Mouse (Mus musculus) subcutaneous adipose tissue, adult 2 months (tissue): ENCODE measurements around the gene Pgap3. TPM values are rescaled to one million over a fixed set of nuclear protein-coding genes. Genes with fewer than 3 reads are reported as not detected.

Experiments
- polyA plus RNA-seq: library from polyadenylated mRNA; depleted of rRNA; stranded (reverse); fragments of >200 nt; gene quantifications from 2 replicates; pipeline ENCODE4 v1.2.3, GENCODE M21; 2012; ENCODE audit warnings: low replicate concordance; rRNA removed

Gene Pgap3
- polyA plus RNA-seq = 8.2 and 20.1 TPM in 2 replicates

DNA sequence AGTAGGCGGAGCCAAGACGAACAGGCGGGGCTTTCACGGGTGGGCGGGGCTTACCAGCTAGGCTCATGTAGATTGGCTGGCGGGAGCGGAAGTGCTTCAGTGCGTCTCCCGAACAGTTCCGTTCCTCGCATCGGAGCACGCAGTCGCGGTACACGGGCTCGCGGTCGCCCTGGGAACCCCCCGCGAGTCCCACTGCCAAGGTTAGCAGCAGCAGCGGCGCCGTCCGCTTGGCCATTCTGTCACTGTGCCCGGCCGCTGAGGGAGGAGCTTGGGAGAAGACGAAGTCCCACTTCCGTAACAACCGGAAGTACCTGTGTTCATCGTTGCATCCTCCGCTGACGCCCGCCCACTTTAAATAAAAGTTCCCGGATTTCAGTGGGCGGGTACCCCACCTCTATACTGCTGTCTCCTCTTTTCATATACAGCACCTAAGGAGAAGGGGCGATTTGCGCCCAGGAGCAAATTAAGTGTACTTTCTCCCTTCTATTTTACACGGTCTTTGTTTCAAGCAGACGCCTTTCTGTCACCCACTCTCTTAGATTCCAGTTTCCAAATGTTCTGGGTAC is at the start of gene Pgap3:
Gene Pgap3 (minus strand): TSS at position 330 of the 566 bp plus-strand sequence.

DNA sequence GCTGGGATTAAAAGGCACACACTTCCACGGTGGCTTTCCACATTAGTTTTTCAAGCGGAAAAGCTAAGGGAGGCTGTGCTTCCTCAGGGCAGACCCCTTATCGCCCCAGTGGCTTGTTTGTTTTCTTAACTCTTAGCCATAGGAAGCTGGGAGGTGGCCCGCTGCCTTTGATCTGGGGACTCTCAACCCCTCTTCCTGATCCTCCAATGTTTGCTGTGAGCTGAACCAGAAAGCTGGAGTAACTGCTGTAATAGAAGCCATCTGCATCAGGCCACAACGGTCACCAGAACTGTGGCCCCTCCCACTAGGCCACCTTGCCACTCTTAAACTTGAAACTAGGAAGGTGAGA is 45.9 kb upstream of the Pgap3 start, which contains the start of gene Grb7:
Gene Grb7 (plus strand): TSS at position 182 of the 349 bp plus-strand sequence.

DNA sequence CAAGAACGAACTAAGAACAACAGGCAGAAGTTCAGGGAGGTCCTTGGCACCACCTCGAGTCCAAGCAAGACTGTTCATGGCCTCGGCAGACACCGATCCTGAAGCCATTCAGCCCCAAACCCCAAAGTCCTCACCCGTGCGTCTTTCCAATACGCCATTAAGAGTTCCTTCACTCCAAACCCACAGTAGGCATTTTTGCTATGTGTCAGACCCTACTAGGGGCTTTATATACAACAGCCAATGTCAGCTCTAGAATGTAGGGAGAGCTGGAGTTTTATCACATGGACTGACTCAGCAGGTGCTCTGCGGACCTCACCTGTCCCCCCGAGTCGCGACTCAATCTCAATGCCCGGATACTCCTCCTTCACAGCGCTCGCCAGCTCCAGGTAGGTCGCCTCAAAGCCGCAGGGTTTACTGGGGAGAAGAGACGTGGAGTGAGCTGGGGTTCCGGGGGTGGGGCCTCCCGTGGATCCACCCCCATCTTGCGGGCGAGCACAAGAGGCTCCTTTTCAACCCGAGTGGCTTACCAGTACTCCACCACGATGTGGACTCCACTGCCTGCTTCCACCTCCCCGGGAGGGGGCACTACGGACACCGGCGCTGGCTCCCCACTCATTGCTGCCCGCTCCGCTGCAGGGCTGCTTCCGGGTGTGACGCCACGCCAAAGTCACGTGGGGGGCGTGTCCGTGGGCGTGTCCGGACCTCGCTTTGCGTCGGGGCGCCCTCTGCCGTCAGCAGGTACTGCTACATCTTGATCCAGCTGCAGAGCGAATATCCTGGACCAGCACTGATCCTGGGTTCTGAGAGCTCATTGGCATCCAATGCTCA is 38.3 kb upstream of the Pgap3 start, which contains the start of gene Mien1:
Gene Mien1 (minus strand): TSS at position 661 of the 828 bp plus-strand sequence.

DNA sequence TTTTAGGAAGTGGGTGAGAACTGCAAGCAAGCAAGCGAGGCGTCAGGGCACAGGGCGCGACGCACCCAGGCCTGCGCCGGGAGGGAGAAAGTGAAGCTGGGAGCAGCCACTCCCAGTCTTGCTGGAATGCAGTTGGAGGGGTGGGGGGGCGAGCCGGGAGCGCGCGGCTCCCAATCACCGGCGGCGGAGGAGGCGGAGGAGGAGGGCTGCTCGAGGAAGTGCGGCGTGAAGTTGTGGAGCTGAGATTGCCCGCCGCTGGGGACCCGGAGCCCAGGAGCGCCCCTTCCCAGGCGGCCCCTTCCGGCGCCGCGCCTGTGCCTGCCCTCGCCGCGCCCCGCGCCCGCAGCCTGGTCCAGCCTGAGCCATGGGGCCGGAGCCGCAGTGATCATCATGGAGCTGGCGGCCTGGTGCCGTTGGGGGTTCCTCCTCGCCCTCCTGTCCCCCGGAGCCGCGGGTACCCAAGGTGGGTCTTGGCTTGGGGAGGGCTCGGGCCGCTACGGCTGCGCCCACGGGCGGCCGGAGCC is 12.0 kb upstream of the Pgap3 start, which contains the start of gene Erbb2:
Gene Erbb2 (plus strand): TSS at position 198 of the 524 bp plus-strand sequence.

DNA sequence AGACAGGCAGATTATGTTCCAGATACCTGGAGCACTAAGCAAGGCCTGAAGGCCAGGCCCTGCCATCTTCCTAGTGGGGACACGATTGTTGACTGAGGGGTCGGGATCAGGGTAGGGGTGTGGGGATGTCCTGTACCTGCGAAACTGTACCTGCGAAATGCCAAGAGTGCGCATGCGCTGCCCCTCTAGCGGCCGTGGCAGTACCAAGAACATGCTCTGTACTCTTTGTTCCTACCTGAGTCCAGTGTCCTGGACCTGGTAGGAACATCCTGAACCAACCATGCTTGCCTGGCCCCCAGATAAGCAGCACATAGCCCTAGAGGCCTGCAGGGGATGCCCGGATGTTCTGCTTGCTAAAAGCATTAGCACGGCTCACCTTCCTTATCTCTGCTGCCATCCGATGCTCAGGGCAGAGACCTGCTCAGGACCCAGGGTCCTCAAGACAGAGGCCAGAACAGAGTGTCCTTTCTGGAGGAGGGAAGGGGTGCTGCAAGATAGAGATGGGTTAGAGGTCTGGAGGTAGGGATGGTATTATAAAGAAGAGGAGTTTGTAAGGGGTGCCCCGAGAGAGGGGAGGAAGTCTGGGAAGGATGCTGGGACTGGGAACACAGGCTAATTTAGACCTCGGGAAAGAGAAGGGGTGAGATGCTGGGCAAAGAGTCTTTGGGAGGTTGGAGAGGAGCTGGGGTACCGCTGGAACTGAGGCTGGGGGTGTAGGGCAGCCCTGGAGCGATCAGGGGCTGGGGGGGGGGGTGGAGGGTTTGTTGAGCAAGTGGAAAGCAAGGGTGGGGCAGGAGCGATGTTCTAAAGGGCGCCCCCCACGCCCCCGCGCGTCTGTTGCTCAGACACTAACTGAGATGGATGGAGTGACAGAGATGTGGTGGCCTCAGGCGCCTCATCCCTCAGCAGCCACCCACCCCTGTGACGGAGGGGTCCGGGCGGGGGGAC is 14.4 kb downstream of the Pgap3 start, which contains the start of gene Pnmt:
Gene Pnmt (plus strand): TSS at position 813 of the 948 bp plus-strand sequence.

DNA sequence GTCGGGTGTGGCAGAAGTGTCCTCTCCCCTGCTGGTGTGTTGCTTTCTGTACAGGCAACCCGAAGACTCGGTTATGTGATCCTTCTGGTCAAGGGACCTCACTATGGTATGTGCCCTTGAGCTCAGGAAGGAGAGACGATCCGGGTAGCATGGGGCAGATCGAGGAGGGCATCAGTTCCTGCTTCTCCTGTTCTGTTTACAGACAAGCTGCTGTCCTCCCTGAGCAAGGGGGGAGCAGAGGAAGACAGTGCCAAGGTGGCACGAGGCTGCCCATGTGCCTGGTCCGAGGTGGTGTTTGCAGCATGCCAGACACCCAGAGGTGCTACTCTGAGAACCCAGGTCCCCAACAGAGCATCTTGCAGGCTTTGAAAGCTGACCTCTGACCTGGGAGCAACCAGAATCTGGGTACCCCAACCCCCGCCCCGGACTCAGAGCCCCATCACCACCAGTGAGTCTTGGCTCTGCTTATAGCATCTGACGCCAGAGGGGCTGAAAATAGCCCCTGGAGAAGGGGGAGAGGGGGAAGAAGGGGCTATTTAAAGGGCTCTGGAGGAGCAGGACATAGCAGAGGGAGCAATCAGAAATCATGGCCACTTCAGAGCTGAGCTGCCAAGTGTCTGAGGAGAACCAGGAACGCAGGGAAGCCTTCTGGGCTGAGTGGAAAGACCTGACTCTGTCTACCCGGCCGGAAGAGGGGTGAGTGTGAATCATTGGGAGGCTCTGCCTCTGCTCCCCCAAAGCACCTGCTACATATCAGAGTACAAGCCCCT is 16.8 kb downstream of the Pgap3 start, which contains the start of gene Tcap:
Gene Tcap (plus strand): TSS at position 551 of the 770 bp plus-strand sequence.

DNA sequence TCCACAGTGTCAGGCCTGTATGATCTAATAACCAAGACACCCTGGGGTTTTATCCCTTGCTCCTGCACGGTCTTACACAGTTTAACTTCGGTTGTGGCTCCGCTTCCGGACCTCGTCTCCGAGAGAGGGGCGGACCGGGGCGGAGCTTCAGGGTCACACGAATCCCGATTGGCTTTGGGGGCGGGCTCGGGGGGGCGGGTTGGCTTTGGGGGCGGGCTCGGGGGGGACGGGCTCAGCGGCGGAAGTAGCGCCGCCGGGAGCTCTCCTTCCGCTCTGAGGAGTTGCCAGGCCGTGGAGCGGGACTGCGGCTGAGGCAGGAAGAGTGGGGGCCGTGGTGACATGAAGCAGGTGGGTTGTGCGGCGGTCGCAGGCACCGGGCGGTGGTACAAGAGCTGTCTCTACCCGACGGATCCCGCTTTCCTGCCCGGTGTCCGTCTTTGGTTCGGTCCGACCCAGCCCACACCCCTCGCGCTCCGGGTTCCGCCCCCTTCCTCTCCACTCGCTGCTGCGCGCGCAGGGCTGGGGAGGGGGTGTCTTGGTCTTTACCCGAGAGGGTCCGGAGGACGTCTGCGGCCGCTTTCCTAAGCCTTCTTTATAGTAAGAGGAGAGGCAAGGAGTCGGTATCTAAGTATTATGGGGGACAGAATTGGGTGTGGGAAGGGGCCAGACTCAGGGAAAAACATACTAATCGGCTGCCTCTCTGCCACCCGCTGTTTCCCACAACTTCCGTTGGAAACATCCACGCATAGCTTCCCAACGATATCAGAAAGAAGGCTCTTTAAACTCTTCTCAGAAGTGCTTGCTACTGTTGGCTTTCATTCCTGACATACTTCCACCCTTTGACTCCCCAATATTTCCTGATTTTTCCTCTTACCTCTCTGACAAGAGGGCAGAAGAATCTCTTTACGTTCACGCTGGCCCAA is 41.9 kb downstream of the Pgap3 start, which contains the start of gene Stard3:
Gene Stard3 (plus strand): TSS at position 208 of the 923 bp plus-strand sequence.

DNA sequence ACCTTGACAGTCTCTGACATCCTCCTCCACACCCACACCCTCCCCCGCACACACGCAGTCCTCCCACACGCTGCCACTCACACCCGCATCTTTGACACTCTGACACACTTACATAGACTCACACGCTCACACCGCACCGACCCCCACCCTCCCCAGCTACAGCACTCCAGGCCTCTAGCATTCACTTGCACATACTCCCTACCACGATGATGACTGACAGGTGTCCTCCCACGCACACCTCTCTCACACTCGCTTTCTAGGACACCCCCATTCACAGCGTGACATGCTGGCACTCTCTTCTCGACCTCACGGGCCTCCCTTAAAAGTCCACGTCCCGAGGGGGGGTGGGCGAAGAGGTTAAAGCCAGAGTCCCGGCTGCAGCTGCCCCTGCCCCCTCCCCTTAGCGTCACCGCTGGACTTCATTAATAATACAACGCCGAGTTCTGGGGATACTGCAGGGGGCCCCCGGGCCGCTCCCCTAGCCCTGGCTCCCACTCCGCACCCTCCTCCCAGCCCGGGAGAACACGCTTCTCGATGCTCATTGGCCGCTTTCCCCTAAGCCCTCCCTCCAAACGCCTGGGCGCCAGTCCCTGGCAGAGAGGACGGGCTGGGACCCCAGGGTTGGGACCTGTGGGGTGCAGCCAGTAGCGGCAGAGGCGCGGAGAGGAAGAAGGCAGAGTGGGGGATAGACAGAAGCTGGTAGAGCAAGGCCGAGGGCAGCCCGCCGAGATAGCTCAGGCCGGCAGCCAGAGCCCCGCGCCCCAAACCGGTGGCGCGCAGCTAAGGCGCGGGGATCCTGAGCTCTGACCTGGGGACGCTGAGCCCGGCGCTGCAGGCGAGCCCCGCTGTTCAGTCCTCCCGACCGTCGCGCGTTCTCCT is 52.0 kb downstream of the Pgap3 start, which contains the start of gene Ppp1r1b:
Gene Ppp1r1b (plus strand): TSS at position 322 of the 879 bp plus-strand sequence.

Other genes with a start within 250 kb of the Pgap3 start
- 14.6 and 19.2 TPM in 2 replicates for gene Med1, start 207.2 kb downstream of the Pgap3 start, polyA plus RNA-seq
- 12.8 and 19.3 TPM in 2 replicates for gene Cdk12, start 197.4 kb downstream of the Pgap3 start, polyA plus RNA-seq
- not detected in 2 replicates for gene Neurod2, start 70.8 kb downstream of the Pgap3 start, polyA plus RNA-seq
- gene Ppp1r1b, start 52.1 kb downstream of the Pgap3 start, polyA plus RNA-seq = 0.16 and 2.8 TPM in 2 replicates
- gene Stard3, start 42.1 kb downstream of the Pgap3 start, polyA plus RNA-seq = 59.8 and 72.5 TPM in 2 replicates
- gene Tcap, start 16.7 kb downstream of the Pgap3 start, polyA plus RNA-seq = 0.26 and 1.4 TPM in 2 replicates
- gene Pnmt, start 14.0 kb downstream of the Pgap3 start, polyA plus RNA-seq = not detected in 2 replicates
- 9.8 and 37.8 TPM in 2 replicates for gene Erbb2, start 12.0 kb upstream of the Pgap3 start, polyA plus RNA-seq
- gene Mien1, start 38.5 kb upstream of the Pgap3 start, polyA plus RNA-seq = 76.2 and 117 TPM in 2 replicates
- 5.4 and 31.8 TPM in 2 replicates for gene Grb7, start 45.9 kb upstream of the Pgap3 start, polyA plus RNA-seq
- 1.0 and 9.3 TPM in 2 replicates for gene Ikzf3, start 145.5 kb upstream of the Pgap3 start, polyA plus RNA-seq
- 0.33 and 0.44 TPM in 2 replicates for gene Zpbp2, start 150.6 kb upstream of the Pgap3 start, polyA plus RNA-seq
- 176 and 317 TPM in 2 replicates for gene Ormdl3, start 186.9 kb upstream of the Pgap3 start, polyA plus RNA-seq
- not detected in 2 replicates for gene Lrrc3c, start 197.8 kb upstream of the Pgap3 start, polyA plus RNA-seq
- not detected in 2 replicates for gene Gm12355, start 225.2 kb upstream of the Pgap3 start, polyA plus RNA-seq
- gene Gsdma3, start 225.9 kb upstream of the Pgap3 start, polyA plus RNA-seq = not detected in 2 replicates
- gene Gsdma2, start 246.3 kb upstream of the Pgap3 start, polyA plus RNA-seq = not detected in 2 replicates